8 mouse cellular contexts compared by ENCODE assay signal in the genomic region with DNA sequence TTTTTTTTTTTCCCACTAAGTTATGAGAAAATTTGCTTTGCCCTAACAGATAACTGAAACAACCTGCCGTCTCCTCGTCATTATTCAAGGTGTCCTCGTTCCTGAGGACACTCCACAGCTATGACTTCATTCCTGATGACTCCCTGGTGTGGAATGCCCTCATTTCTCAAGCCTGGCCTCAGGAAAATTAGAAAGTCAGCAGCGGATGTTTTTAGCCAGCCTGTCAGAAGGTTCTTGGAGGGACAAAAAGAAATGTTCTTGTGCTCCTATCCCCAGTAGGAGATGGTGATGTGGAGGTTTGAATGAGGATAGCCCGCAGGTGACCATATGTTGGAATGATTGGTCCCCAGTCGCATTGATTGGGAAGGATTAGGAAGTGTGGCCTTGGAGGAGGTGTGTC.
"Had no signal": no experiment of that assay in that cellular context is flagged by ENCODE, and none has a peak within 500 bp of the region (broad histone marks: within the 10 kb centered on the region; RNA-seq: fewer than 3 reads in every experiment).

No protein-coding gene starts in this region.

- DNase-seq: kidney, postnatal 10 days; kidney, postnatal 4 days; left cerebral cortex, postnatal 4 days; lung, adult 18-20 months; midbrain, embryonic 14.5 days; right cerebral cortex, postnatal 4 days; spleen, adult 18-20 months; thymus, postnatal 36 days had no signal
